Mouse (Mus musculus) MEL (cell line): ENCODE results near the gene Pck2. TPM values are rescaled to one million over a fixed set of nuclear protein-coding genes. Genes with fewer than 3 reads are reported as not detected.

Experiments
- DNase-seq: peaks from one replicate; pipeline ENCODE4 v3.0.0; 2011; ENCODE audit warnings: low read depth, low spot score
- H3K27ac ChIP-seq: 2 replicates; pipeline ENCODE4 v1.5.1; 2012; ENCODE audit warnings: low read depth, mild to moderate bottlenecking, control low read depth, low read length, moderate library complexity; ENCODE audit not compliant: control insufficient read depth
- H3K27me3 ChIP-seq, 2 experiments: fragments of 150-350 bp in 1 of 2; sonication (generic) in 1 of 2; 2 replicates each; pipeline ENCODE4 v1.6.1; 2012; ENCODE audit warnings: low read length in 2 of 2, mild to moderate bottlenecking in 2 of 2, improper control_type of control experiment in 1 of 2, moderate library complexity in 1 of 2; ENCODE audit not compliant: insufficient read depth in 2 of 2, control insufficient read depth in 1 of 2
- H3K36me3 ChIP-seq, 2 experiments: 2 replicates each; pipeline ENCODE4 v1.6.1; 2012 to 2014; ENCODE audit warnings: low read length in 2 of 2, improper control_type of control experiment in 1 of 2, inconsistent platforms in 1 of 2, mild to moderate bottlenecking in 1 of 2; ENCODE audit not compliant: insufficient read depth in 2 of 2, control insufficient read depth in 1 of 2
- H3K4me1 ChIP-seq, 2 experiments: fragments of 150-350 bp in 1 of 2; sonication (generic) in 1 of 2; 2 replicates each; pipeline ENCODE4 v1.6.1; 2012; ENCODE audit warnings: low read length in 2 of 2, improper control_type of control experiment in 1 of 2, mild to moderate bottlenecking in 1 of 2; ENCODE audit not compliant: insufficient read depth in 2 of 2, control insufficient read depth in 1 of 2
- H3K4me3 ChIP-seq, 2 experiments: fragments of 150-350 bp in 1 of 2; sonication (generic) in 1 of 2; 2 replicates each; pipeline ENCODE4 v1.5.1; 2012; ENCODE audit warnings: low read depth in 2 of 2, low read length in 2 of 2, mild to moderate bottlenecking in 2 of 2, moderate library complexity in 2 of 2, control low read depth in 1 of 2, improper control_type of control experiment in 1 of 2; ENCODE audit not compliant: control insufficient read depth in 1 of 2, insufficient read depth in 1 of 2
- H3K79me2 ChIP-seq: 2 replicates; pipeline ENCODE4 v1.6.1; 2012; ENCODE audit warnings: mild to moderate bottlenecking, low read length, moderate library complexity; ENCODE audit not compliant: control insufficient read depth, poor library complexity, insufficient read depth
- H3K9ac ChIP-seq: 2 replicates; pipeline ENCODE4 v1.6.1; 2012; ENCODE audit warnings: low read depth, mild to moderate bottlenecking, control low read depth, low read length, moderate library complexity; ENCODE audit not compliant: control insufficient read depth, poor library complexity, severe bottlenecking
- H3K9me3 ChIP-seq: fragments of 150-350 bp; sonication (generic); replicated peaks from 2 replicates; pipeline ENCODE4 v1.6.1; 2012; ENCODE audit warnings: mild to moderate bottlenecking, low read length, improper control_type of control experiment, moderate library complexity; ENCODE audit not compliant: insufficient read depth
- CHD1 ChIP-seq: IDR thresholded peaks from 2 replicates; pipeline ENCODE4 v1.6.1; 2012; ENCODE audit warnings: low read depth, mild to moderate bottlenecking, inconsistent platforms, low read length, improper control_type of control experiment
- CHD2 ChIP-seq: IDR thresholded peaks from 2 replicates; pipeline ENCODE4 v1.6.1; 2011; ENCODE audit warnings: low read length, improper control_type of control experiment
- CTCF ChIP-seq, 3 experiments: IDR thresholded peaks in 2 of 3; conservative IDR thresholded peaks in 1 of 3; 2 replicates each; pipeline ENCODE4 v1.5.1; 2011 to 2012; ENCODE audit warnings: low read length in 3 of 3, low read depth in 2 of 3, mild to moderate bottlenecking in 2 of 3, improper control_type of control experiment in 1 of 3, inconsistent platforms in 1 of 3, mixed read lengths in 1 of 3, moderate library complexity in 1 of 3; ENCODE audit not compliant: control insufficient read depth in 1 of 3, insufficient read depth in 1 of 3, poor library complexity in 1 of 3, severe bottlenecking in 1 of 3
- E2F4 ChIP-seq: IDR thresholded peaks from 2 replicates; pipeline ENCODE4 v1.6.1; 2011; ENCODE audit warnings: low read depth, low read length, improper control_type of control experiment, borderline replicate concordance
- ELF1 ChIP-seq: IDR thresholded peaks from 2 replicates; pipeline ENCODE4 v1.6.1; 2014; ENCODE audit warnings: low read depth, mild to moderate bottlenecking, inconsistent platforms, low read length, improper control_type of control experiment, moderate library complexity
- EP300 ChIP-seq, 2 experiments: IDR thresholded peaks; 2 replicates each; pipeline ENCODE4 v1.6.1; 2011; ENCODE audit warnings: improper control_type of control experiment in 2 of 2, low read length in 2 of 2, low read depth in 1 of 2, mild to moderate bottlenecking in 1 of 2
- ETS1 ChIP-seq: IDR thresholded peaks from 2 replicates; pipeline ENCODE4 v1.6.1; 2012; ENCODE audit warnings: low read depth, mild to moderate bottlenecking, inconsistent platforms, low read length, improper control_type of control experiment, moderate library complexity
- GATA1 ChIP-seq: IDR thresholded peaks from 2 replicates; pipeline ENCODE4 v1.6.1; 2011; ENCODE audit warnings: low read depth, low read length, improper control_type of control experiment
- HCFC1 ChIP-seq: IDR thresholded peaks from 2 replicates; pipeline ENCODE4 v1.6.1; 2012; ENCODE audit warnings: low read depth, mild to moderate bottlenecking, inconsistent platforms, low read length, improper control_type of control experiment, moderate library complexity
- MAZ ChIP-seq: IDR thresholded peaks from 2 replicates; pipeline ENCODE4 v1.6.1; 2012; ENCODE audit warnings: low read depth, mild to moderate bottlenecking, inconsistent platforms, low read length, improper control_type of control experiment
- MEF2A ChIP-seq: IDR thresholded peaks from 2 replicates; pipeline ENCODE4 v1.6.1; 2014; ENCODE audit warnings: low read depth, mild to moderate bottlenecking, inconsistent platforms, low read length, improper control_type of control experiment; ENCODE audit not compliant: poor library complexity, insufficient replicate concordance, severe bottlenecking; ENCODE audit errors: extremely low read depth
- MYB ChIP-seq: IDR thresholded peaks from 2 replicates; pipeline ENCODE4 v1.6.1; 2011; ENCODE audit warnings: mild to moderate bottlenecking, low read depth, low read length, improper control_type of control experiment
- MYC ChIP-seq: IDR thresholded peaks from 2 replicates; pipeline ENCODE4 v1.6.1; 2011; ENCODE audit warnings: low read depth, mild to moderate bottlenecking, low read length, improper control_type of control experiment, moderate library complexity
- NELFE ChIP-seq: IDR thresholded peaks from 2 replicates; pipeline ENCODE4 v1.6.1; 2011; ENCODE audit warnings: low read depth, low read length, improper control_type of control experiment
- NRF1 ChIP-seq: IDR thresholded peaks from 2 replicates; pipeline ENCODE4 v1.6.1; 2014; ENCODE audit warnings: low read depth, mild to moderate bottlenecking, inconsistent platforms, low read length, improper control_type of control experiment, moderate library complexity; ENCODE audit not compliant: poor library complexity, insufficient read depth, severe bottlenecking
- POLR2A ChIP-seq, 2 experiments: IDR thresholded peaks; 2 replicates each; pipeline ENCODE4 v1.6.1; 2011 to 2012; ENCODE audit warnings: low read length in 2 of 2, mild to moderate bottlenecking in 2 of 2, control low read depth in 1 of 2, improper control_type of control experiment in 1 of 2, low read depth in 1 of 2, moderate library complexity in 1 of 2; ENCODE audit not compliant: control insufficient read depth in 1 of 2, insufficient read depth in 1 of 2, poor library complexity in 1 of 2
- POLR2AphosphoS2 ChIP-seq: IDR thresholded peaks from 2 replicates; pipeline ENCODE4 v1.6.1; 2011; ENCODE audit warnings: low read length, improper control_type of control experiment
- RAD21 ChIP-seq: IDR thresholded peaks from 2 replicates; pipeline ENCODE4 v1.6.1; 2011; ENCODE audit warnings: mild to moderate bottlenecking, low read depth, low read length, improper control_type of control experiment
- RCOR1 ChIP-seq: IDR thresholded peaks from 2 replicates; pipeline ENCODE4 v1.6.1; 2012; ENCODE audit warnings: low read depth, mild to moderate bottlenecking, inconsistent platforms, low read length, improper control_type of control experiment
- SIN3A ChIP-seq: IDR thresholded peaks from 2 replicates; pipeline ENCODE4 v1.6.1; 2012; ENCODE audit warnings: low read length, improper control_type of control experiment, inconsistent platforms
- SMC3 ChIP-seq: IDR thresholded peaks from 2 replicates; pipeline ENCODE4 v1.6.1; 2011; ENCODE audit warnings: low read depth, low read length, improper control_type of control experiment
- TAL1 ChIP-seq: IDR thresholded peaks from 2 replicates; pipeline ENCODE4 v1.6.1; 2012; ENCODE audit warnings: mild to moderate bottlenecking, inconsistent platforms, low read length, moderate library complexity, mixed read lengths
- TBP ChIP-seq: IDR thresholded peaks from 2 replicates; pipeline ENCODE4 v1.8.0; 2011; ENCODE audit warnings: low read depth, low read length, improper control_type of control experiment
- TCF12 ChIP-seq: IDR thresholded peaks from 2 replicates; pipeline ENCODE4 v1.6.1; 2014; ENCODE audit warnings: low read depth, mild to moderate bottlenecking, inconsistent platforms, low read length, improper control_type of control experiment, moderate library complexity
- USF1 ChIP-seq: IDR thresholded peaks from 2 replicates; pipeline ENCODE4 v1.6.1; 2014; ENCODE audit warnings: low read depth, mild to moderate bottlenecking, inconsistent platforms, low read length, improper control_type of control experiment, moderate library complexity
- USF2 ChIP-seq, 2 experiments: IDR thresholded peaks; 2 replicates each; pipeline ENCODE4 v1.6.1; 2011 to 2012; ENCODE audit warnings: improper control_type of control experiment in 2 of 2, low read length in 2 of 2, borderline replicate concordance in 1 of 2, inconsistent platforms in 1 of 2, low read depth in 1 of 2, mild to moderate bottlenecking in 1 of 2; ENCODE audit not compliant: insufficient read depth in 1 of 2
- polyA plus RNA-seq, 2 experiments: library from polyadenylated mRNA; stranded (reverse) in 1 of 2; unstranded in 1 of 2; fragments of >175 nt in 1 of 2; fragments of >200 nt in 1 of 2; gene quantifications; 2 replicates each; pipeline versions ENCODE4 v1.2.1 to v1.2.4; 2012; ENCODE audit warnings: low replicate concordance in 2 of 2, low read depth in 1 of 2; ENCODE audit not compliant: insufficient read length in 2 of 2, insufficient read depth in 1 of 2, missing spikeins in 1 of 2
- total RNA-seq: library from RNA; depleted of rRNA; stranded (reverse); fragments of 300-350 nt; gene quantifications from 2 replicates; pipeline ENCODE4 v1.2.3, GENCODE M21; 2012

Gene Pck2
- total and polyA plus RNA-seq, 3 experiments: 17.0 to 103 (median 63.7) TPM

DNA sequence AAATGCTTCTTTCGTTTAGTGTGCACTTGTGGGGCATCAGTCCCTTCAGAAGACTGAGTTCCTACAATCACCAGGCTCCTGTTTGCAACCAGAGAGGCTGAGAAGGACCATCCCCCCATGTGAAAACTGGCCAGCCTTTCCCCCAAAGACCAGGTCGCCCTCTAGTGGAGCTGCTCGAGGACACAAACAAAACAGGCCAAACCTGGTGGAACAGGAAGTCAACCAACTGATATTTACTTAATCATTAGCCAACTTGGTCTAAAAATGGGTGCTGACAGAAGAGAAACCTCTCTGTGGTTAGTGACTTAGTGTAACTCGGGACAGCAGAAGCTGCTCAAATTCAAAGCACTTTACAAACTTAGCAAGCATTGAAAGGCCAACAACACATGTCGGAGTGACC, 16.9 kb downstream of the Pck2 start:
- peak; percentile 93 for DNase-seq
- peaks cover 7 to 33% of the 10 kb centered on the region in 2 experiments; a peak in 3 of 4 replicates for H3K4me1 ChIP-seq
- H3K36me3 ChIP-seq: peaks cover 0 to 36% of the 10 kb centered on the region in 2 experiments; a peak in 2 of 4 replicates
- TF ChIP-seq POLR2AphosphoS2 (no peak), MEF2A (peak; percentile 86; the same call in 1 of the 2 replicates), MYB (no peak), TAL1 (no peak), USF1 (no peak), NELFE (no peak), CHD2 (no peak), TCF12 (0 out of 2 replicates have a peak, but pooled peaks have one; percentile 26), CHD1 (no peak), MAZ (no peak), HCFC1 (peak; percentile 41; the same call in 1 of the 2 replicates), MYC (no peak), ETS1 (peak; percentile 81), RCOR1 (no peak), GATA1 (peak; percentile 65; the same call in 1 of the 2 replicates), POLR2A (IDR thresholded peaks at IDR 0.05; ENCODE audit: control insufficient read depth in 1 of 2, insufficient read depth in 1 of 2, low read depth in 1 of 2, low read length in 2 of 2, poor library complexity in 1 of 2) (peak in 1 of 2 experiments; percentile 38; a peak in 1 of 4 replicates), TBP (peak; percentile 62; the same call in 1 of the 2 replicates), E2F4 (no peak), EP300 (IDR thresholded peaks at IDR 0.05; ENCODE audit: low read depth in 1 of 2, low read length in 2 of 2) (peak; percentile 14 to 72; a peak in 1 of 4 replicates), CTCF (IDR thresholded peaks at IDR 0.05 in 2 of 3, conservative IDR thresholded peaks at IDR 0.05 in 1 of 3; ENCODE audit: control insufficient read depth in 1 of 3, insufficient read depth in 1 of 3, low read depth in 2 of 3, low read length in 3 of 3, poor library complexity in 1 of 3, severe bottlenecking in 1 of 3) (peak; percentile 81 to 94 (median 84)), ELF1 (peak; percentile 72; the same call in 1 of the 2 replicates), USF2 (IDR thresholded peaks at IDR 0.05; ENCODE audit: borderline replicate concordance in 1 of 2, insufficient read depth in 1 of 2, low read depth in 1 of 2, low read length in 2 of 2) (no peak), SIN3A (peak; percentile 80), SMC3 (peak; percentile 60), NRF1 (no peak), RAD21 (peak; percentile 66)
- peak overlapping the region; percentile 52 for H3K9ac ChIP-seq
- H3K4me3 ChIP-seq: peak overlapping the region; percentile 18 to 29; a peak in 3 of 4 replicates
- peak overlapping the region; percentile 83 for H3K27ac ChIP-seq
- H3K27me3 ChIP-seq: no peaks in the 10 kb centered on the region
- no peaks in the 10 kb centered on the region; the same call in none of the 2 replicates for H3K79me2 ChIP-seq
- no peaks in the 10 kb centered on the region for H3K9me3 ChIP-seq
